Mouse (Mus musculus): ENCODE data around the gene Dthd1.
A peak's percentile ranks its signal among the peaks of the same experiment; 100 is the strongest.

The Dthd1 gene

GRCm38 (mm10) chr5:62813402-62814071 is at the start of gene Dthd1:
Gene Dthd1 (plus strand): TSS chr5:62813823.
- DNase-seq (ENCODE audit: low spot score in 2 of 2): no peak

- no peak for DNase-seq (ENCODE audit: low spot score in 2 of 2)
Measured at GRCm38 (mm10) chr5:62764161-62764560, 49.5 kb upstream of the Dthd1 start.

GRCm38 (mm10) chr5:62765459-62765783 is 48.2 kb upstream of the Dthd1 start:
- no peak for DNase-seq (ENCODE audit: low spot score in 2 of 2)

GRCm38 (mm10) chr5:62765784-62766701 is 47.6 kb upstream of the Dthd1 start, which contains the start of gene Arap2:
Gene Arap2 (minus strand): TSS chr5:62766159.
- peak; percentile 53 to 58 for DNase-seq (ENCODE audit: low spot score in 2 of 2)

GRCm38 (mm10) chr5:62771775-62772599 is 41.6 kb upstream of the Dthd1 start:
- DNase-seq (ENCODE audit: low spot score in 2 of 2): no peak

GRCm38 (mm10) chr5:62777804-62778203 is 35.8 kb upstream of the Dthd1 start:
- peak; percentile 54 to 66 for DNase-seq (ENCODE audit: low spot score in 2 of 2)

GRCm38 (mm10) chr5:62778682-62779081 is 34.9 kb upstream of the Dthd1 start:
- DNase-seq (ENCODE audit: low spot score in 2 of 2): no peak

- DNase-seq (ENCODE audit: low spot score in 2 of 2): no peak
Measured at GRCm38 (mm10) chr5:62786809-62787208, 26.8 kb upstream of the Dthd1 start.

- DNase-seq (ENCODE audit: low spot score in 2 of 2): no peak
Measured at GRCm38 (mm10) chr5:62790921-62791564, 22.6 kb upstream of the Dthd1 start.

- no peak for DNase-seq (ENCODE audit: low spot score in 2 of 2)
Measured at GRCm38 (mm10) chr5:62792776-62793175, 20.8 kb upstream of the Dthd1 start.

GRCm38 (mm10) chr5:62814072-62814414 is 420 bp downstream of the Dthd1 start:
- no peak for DNase-seq (ENCODE audit: low spot score in 2 of 2)

- peak in 1 of 2 experiments; percentile 11 for DNase-seq (ENCODE audit: low spot score in 2 of 2)
Measured at GRCm38 (mm10) chr5:62815741-62816140, 2.1 kb downstream of the Dthd1 start.

GRCm38 (mm10) chr5:62819567-62819966 is 5.9 kb downstream of the Dthd1 start:
- no peak for DNase-seq (ENCODE audit: low spot score in 2 of 2)

- no peak for DNase-seq (ENCODE audit: low spot score in 2 of 2)
Measured at GRCm38 (mm10) chr5:62820363-62821271, 7.0 kb downstream of the Dthd1 start.

- DNase-seq (ENCODE audit: low spot score in 2 of 2): no peak
Measured at GRCm38 (mm10) chr5:62842955-62843730, 29.5 kb downstream of the Dthd1 start.

GRCm38 (mm10) chr5:62846571-62847131 is 33.0 kb downstream of the Dthd1 start:
- no peak for DNase-seq (ENCODE audit: low spot score in 2 of 2)

- no peak for DNase-seq (ENCODE audit: low spot score in 2 of 2)
Measured at GRCm38 (mm10) chr5:62851337-62851736, 37.7 kb downstream of the Dthd1 start.

GRCm38 (mm10) chr5:62854361-62854844 is 40.8 kb downstream of the Dthd1 start:
- no peak for DNase-seq (ENCODE audit: low spot score in 2 of 2)

GRCm38 (mm10) chr5:62857502-62857901 is 43.9 kb downstream of the Dthd1 start:
- DNase-seq (ENCODE audit: low spot score in 2 of 2): no peak

Measured in frontal cortex, postnatal 36 days (tissue).